Mouse (Mus musculus) liver, embryonic 14.5 days (tissue): ENCODE measurements at regions not wholly inside any gene's neighbourhood (a gene's known extent, or its start where the extent isn't known, plus 50 kb on each side); places are given as distances from the start of the nearest gene placed in this dataset.

ENCODE experiments used
- CTCF ChIP-seq: IDR thresholded peaks from 2 replicates; pipeline ENCODE4 v1.5.1; 2016; ENCODE audit warnings: antibody characterized with exemption, low read depth, control low read depth
- EP300 ChIP-seq: IDR thresholded peaks from 2 replicates; pipeline ENCODE4 v1.6.1; 2016; ENCODE audit warnings: antibody characterized with exemption, low read depth

GRCm38 (mm10) chr8:115584311-115584907 lies 123.2 kb downstream of the Maf start:
- TF ChIP-seq EP300 (no peak), CTCF (no peak)
